Mouse (Mus musculus): Measurements from ENCODE around the gene Wnt10a.

The Wnt10a gene

DNA sequence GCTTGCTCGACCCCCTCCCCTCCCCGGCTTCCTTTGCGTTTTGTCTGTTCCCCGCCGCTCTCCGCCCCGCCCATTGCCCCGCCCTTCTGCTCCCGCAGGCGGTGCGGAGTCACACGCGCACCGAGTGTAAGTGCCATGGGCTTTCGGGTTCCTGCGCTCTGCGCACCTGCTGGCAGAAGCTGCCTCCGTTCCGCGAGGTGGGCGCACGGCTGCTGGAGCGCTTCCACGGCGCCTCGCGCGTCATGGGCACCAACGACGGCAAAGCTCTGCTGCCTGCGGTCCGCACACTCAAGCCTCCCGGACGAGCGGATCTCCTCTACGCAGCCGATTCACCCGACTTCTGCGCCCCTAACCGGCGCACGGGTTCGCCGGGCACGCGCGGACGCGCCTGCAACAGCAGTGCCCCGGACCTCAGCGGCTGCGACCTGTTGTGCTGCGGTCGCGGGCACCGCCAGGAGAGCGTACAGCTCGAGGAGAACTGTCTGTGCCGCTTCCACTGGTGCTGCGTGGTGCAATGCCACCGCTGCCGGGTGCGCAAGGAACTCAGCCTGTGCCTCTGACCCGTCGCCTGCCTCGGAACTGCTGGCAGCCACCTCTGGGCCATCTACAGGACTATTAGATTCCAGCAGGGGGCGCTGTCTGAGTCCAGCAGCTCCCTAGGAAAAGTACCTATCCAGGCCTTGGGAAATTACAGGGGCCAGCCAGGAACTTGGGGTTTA lies 7.1 kb upstream of the Wnt10a start:
- peak in 1 of 2 experiments; percentile 64 for DNase-seq (ENCODE audit: low spot score in 2 of 2)

GRCm38 (mm10) chr1:74787846-74788245 lies 3.5 kb upstream of the Wnt10a start:
- peak; percentile 86 to 88 for DNase-seq (ENCODE audit: low spot score in 2 of 2)

GRCm38 (mm10) chr1:74788603-74789176 lies 2.6 kb upstream of the Wnt10a start:
- DNase-seq (ENCODE audit: low spot score in 2 of 2), result no peak

- DNase-seq (ENCODE audit: low spot score in 2 of 2), result no peak
Observed at GRCm38 (mm10) chr1:74790095-74790494, 1.2 kb upstream of the Wnt10a start.

DNA sequence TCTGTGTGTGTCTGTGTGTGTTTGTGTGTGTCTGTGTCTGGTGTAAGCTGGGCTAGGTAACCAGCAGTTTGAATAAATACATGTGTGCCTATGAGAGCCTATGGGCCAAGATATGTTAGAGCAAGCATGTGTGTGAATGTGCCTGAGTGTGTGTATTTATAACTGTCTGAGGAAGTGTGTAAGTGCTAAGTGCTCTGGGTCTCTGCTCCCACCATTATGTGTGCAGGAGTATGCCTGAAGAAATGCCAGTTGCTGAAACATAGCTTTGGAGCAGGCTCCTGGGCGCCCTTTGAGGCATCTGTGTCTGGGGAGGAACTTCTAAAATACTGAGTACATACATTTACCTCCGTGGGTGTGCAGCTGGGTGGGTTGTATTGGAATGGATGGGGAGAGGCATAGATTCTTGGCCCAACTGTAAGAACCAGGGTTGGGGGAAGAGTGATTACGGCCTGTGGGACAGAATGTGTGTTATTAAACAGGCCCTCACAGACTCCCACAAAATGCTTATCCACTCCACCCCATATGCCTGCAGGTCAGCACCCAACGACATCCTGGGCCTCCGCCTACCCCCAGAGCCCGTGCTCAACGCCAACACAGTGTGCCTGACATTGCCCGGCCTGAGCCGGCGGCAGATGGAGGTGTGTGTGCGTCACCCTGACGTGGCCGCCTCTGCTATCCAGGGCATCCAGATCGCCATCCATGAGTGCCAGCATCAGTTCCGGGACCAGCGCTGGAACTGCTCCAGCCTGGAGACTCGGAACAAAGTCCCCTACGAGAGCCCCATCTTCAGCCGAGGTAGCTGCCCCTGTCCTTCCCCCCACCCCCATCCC lies 1.7 kb downstream of the Wnt10a start:
- no peak for DNase-seq (ENCODE audit: low spot score in 2 of 2)

- DNase-seq (ENCODE audit: low spot score in 2 of 2), result no peak
Observed at GRCm38 (mm10) chr1:74794487-74795144, 3.3 kb downstream of the Wnt10a start.

- DNase-seq (ENCODE audit: low spot score in 2 of 2), result no peak
Observed at GRCm38 (mm10) chr1:74795145-74795529, 3.8 kb downstream of the Wnt10a start.

DNA sequence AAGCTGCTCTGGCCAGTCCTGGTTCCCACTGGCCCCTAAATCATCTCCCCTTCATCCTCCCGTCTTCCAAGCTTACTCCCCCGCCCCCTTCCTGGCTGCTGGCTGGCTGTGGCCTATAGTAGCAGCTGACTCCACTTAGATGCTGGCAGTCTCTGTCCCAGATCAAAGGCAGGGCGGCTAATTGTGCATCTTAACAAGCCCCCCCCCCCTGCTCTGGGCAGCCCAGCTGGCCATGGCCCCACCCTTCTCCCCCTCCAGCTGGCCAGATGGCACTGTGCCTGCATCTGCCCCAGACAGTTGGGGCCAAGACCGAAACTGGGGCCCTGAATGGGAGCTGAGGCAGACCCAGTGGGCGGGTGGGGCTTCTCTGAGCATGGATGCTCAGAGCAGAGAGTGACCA lies 6.1 kb downstream of the Wnt10a start:
- DNase-seq (ENCODE audit: low spot score in 2 of 2), result peak; percentile 77 to 83

DNA sequence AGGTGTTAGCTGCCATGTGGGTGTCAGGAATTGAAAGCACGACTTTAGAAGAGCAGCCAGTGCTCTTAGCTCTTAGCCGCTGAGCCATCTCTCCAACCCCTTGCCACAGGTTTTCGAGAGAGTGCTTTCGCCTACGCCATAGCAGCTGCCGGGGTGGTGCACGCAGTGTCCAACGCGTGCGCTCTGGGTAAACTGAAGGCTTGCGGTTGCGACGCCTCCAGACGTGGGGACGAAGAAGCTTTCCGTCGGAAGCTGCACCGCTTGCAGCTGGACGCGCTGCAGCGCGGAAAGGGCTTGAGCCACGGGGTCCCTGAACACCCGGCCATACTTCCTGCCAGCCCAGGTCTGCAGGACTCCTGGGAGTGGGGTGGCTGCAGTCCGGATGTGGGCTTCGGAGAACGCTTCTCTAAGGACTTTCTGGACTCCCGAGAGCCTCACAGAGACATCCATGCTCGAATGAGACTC lies 9.1 kb downstream of the Wnt10a start:
- peak in 1 of 2 experiments; percentile 36 for DNase-seq (ENCODE audit: low spot score in 2 of 2)

DNA sequence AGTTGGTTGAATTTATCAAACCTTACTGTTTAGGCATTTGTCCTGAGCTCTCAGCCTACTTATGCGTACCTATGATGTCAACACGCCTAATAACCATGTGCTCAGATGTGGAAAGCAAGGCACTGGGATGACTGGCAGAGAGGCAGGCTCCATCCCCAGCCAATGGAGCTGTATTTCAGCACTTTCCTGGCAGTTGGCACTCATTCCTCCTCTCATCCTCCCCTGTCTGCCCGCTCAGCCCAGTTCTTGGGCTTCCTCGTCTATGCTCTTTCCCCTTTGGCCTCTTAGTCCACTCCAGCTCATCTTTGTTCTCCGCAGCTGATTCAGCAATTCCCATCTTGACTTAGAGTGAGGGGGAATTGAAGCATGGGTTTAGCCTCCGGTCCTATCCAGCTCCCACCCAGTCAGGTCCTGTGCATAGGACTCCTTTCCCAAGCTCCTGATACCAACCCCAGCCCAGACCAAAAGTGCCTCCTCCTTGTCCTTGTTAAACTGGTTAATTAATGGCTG lies 10.4 kb downstream of the Wnt10a start:
- no peak for DNase-seq (ENCODE audit: low spot score in 2 of 2)

DNA sequence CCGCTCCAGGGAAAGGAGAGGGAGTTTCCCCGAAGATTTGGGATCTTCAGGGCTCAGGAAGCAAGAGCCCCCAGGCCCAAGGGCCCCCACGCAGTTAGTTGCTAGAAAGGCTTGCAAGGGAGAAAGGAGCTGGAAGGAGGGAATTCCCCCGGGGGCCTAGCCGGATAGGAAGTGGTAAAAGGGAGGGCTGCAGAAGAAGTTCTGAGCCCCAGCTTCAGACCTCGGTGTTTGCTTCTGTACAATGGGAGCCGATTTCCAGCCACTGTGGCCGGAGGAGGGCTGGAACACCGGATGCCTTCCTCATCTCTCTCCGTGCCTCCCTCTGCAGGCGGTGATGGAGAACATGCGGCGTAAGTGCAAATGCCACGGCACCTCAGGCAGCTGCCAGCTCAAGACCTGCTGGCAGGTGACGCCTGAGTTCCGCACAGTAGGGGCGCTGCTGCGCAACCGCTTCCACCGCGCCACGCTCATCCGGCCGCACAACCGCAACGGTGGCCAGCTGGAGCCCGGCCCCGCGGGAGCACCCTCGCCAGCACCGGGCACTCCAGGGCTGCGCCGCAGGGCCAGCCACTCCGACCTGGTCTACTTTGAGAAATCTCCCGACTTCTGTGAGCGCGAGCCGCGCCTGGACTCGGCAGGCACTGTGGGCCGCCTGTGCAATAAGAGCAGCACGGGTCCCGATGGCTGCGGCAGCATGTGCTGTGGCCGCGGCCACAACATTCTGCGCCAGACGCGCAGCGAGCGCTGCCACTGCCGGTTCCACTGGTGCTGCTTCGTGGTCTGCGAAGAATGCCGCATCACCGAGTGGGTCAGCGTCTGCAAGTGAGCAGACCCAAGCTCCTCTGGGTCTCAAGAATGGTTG lies 11.7 kb downstream of the Wnt10a start:
- peak; percentile 75 to 81 for DNase-seq (ENCODE audit: low spot score in 2 of 2)

DNA sequence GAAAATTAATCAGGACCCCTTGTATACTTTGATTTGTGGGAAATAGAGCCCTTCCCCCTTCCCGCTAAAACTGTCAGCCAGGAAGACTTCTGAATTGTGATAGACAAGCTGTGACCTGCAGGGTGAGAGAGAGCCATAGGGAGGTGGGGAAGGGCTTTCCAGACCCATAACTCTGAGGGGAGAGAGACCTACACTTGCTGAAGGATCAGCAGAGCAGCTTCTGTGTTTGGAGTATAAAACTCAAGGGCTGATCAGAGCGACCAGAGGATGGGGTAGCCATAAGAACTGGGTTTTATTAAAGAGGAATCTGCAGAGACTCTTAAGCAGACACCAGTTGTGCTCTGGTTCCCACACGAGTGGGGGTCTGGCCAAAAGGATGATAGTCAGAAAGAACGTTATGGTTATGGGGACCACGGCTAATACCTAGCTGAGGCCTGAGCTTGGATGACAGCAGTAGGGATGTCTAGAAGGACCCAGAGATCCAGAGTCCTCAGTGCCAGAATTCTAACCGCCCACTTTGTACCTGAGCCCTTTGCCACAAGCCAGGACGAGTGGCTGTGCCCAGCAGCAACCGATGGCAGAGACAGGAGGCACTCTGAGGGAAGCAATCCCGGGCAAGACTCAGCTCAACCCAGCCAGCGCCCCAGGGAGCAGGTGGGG lies 13.0 kb downstream of the Wnt10a start:
- no peak for DNase-seq (ENCODE audit: low spot score in 2 of 2)

DNA sequence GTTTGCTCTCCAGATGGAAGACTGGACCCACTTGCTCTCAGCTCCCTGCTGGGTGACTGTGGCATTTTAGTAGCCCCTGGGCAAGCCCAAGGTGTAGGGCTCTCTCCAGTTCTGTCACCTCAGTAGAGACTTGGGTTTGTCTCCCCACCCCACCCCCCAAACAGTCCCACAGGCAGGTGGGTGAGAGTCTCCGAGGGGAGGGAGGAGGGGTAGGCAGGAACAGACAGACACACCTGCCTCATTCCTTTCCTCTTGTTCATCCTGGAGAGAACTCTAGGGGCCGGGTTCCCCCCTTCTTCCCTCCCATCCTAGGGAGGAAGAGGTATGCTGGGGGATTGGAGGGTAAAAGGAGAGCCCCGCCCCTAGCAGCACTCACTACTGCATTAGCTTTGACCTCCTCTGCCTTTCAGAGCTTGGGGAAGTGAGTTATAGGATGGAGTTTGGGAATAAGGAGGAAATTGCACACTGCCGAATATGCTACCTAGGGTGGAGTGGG lies 14.1 kb downstream of the Wnt10a start:
- no peak for DNase-seq (ENCODE audit: low spot score in 2 of 2)

DNA sequence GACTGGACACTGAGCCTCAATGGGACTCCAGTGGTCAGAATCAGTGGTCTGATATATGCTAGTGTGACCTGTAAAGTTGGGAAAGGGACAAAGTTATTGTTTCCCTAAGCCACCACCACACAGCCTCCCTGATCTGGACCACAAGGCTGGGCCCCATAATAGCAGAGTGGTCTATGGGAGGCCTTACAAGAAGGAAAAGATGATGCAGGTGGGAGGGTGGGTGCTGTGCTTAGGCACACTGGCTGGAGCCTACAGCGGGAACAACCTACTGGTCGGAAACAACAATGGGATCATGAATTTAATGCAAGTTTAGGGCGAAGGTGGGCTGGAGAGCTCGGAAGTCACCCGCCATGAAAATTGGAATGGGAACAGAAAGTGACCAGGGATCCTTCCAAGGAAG lies 14.5 kb downstream of the Wnt10a start:
- DNase-seq (ENCODE audit: low spot score in 2 of 2), result no peak

GRCm38 (mm10) chr1:74806360-74807311 lies 15.3 kb downstream of the Wnt10a start:
- DNase-seq (ENCODE audit: low spot score in 2 of 2), result peak; percentile 78 to 86

GRCm38 (mm10) chr1:74807551-74808071 lies 16.3 kb downstream of the Wnt10a start:
- peak in 1 of 2 experiments; percentile 54 for DNase-seq (ENCODE audit: low spot score in 2 of 2)

- DNase-seq (ENCODE audit: low spot score in 2 of 2), result peak; percentile 92 to 93
Observed at GRCm38 (mm10) chr1:74808078-74808477, 16.8 kb downstream of the Wnt10a start.

- DNase-seq (ENCODE audit: low spot score in 2 of 2), result no peak
Observed at GRCm38 (mm10) chr1:74809007-74809406, 17.7 kb downstream of the Wnt10a start.

All from right cerebral cortex, postnatal 10 days (tissue).